Mouse (Mus musculus): ENCODE results near the gene Nacc2. TPM values are rescaled to one million over a fixed set of nuclear protein-coding genes. Genes with fewer than 3 reads are reported as not detected.
A peak's percentile ranks its signal among the peaks of the same experiment; 100 is the strongest.

Gene Nacc2
- polyA plus RNA-seq, 1 experiment from 2014 or later: 13.3 TPM

- whole genome bisulfite sequencing: 13% methylated on average over 6 of the region's 6 CpGs
- Histone ChIP-seq H3K27ac (ENCODE audit: low read length) (peak overlapping the region; percentile 93), H3K36me3 (ENCODE audit: control insufficient read depth, insufficient read depth) (no peaks in the 10 kb centered on the region; the same call in 1 of the 2 replicates), H3K4me3 (replicated peaks; ENCODE audit: low read length) (peak overlapping the region; percentile 89), H3K9me3 (ENCODE audit: control insufficient read depth, low read length) (no peaks in the 10 kb centered on the region), H3K27me3 (replicated peaks; ENCODE audit: control insufficient read depth, insufficient read depth, low read length) (no peaks in the 10 kb centered on the region), H3K4me1 (replicated peaks; ENCODE audit: control insufficient read depth, insufficient read depth, low read length) (peaks cover 18% of the 10 kb centered on the region), H3K4me2 (ENCODE audit: low read length) (peak overlapping the region; percentile 93), H3K9ac (replicated peaks; ENCODE audit: low read depth, low read length) (peak overlapping the region; percentile 91)
- peak; percentile 1; the same call in 1 of the 2 replicates for ATAC-seq
These were observed 17.9 kb upstream of the Nacc2 start for GRCm38 (mm10) chr2:26140903-26141302.

GRCm38 (mm10) chr2:26140292-26140819 is 17.3 kb upstream of the Nacc2 start:
- Histone ChIP-seq H3K4me2 (ENCODE audit: low read length) (peak overlapping the region; percentile 97), H3K9me3 (ENCODE audit: control insufficient read depth, low read length) (no peaks in the 10 kb centered on the region), H3K27me3 (replicated peaks; ENCODE audit: control insufficient read depth, insufficient read depth, low read length) (no peaks in the 10 kb centered on the region), H3K36me3 (ENCODE audit: control insufficient read depth, insufficient read depth) (no peaks in the 10 kb centered on the region; the same call in 1 of the 2 replicates), H3K4me1 (replicated peaks; ENCODE audit: control insufficient read depth, insufficient read depth, low read length) (peaks cover 18% of the 10 kb centered on the region), H3K9ac (replicated peaks; ENCODE audit: low read depth, low read length) (peak overlapping the region; percentile 91), H3K4me3 (replicated peaks; ENCODE audit: low read length) (peak overlapping the region; percentile 89), H3K27ac (ENCODE audit: low read length) (peak overlapping the region; percentile 93)
- 0% methylated on average over 60 of the region's 60 CpGs for WGBS
- ATAC-seq: peak; percentile 88

DNA sequence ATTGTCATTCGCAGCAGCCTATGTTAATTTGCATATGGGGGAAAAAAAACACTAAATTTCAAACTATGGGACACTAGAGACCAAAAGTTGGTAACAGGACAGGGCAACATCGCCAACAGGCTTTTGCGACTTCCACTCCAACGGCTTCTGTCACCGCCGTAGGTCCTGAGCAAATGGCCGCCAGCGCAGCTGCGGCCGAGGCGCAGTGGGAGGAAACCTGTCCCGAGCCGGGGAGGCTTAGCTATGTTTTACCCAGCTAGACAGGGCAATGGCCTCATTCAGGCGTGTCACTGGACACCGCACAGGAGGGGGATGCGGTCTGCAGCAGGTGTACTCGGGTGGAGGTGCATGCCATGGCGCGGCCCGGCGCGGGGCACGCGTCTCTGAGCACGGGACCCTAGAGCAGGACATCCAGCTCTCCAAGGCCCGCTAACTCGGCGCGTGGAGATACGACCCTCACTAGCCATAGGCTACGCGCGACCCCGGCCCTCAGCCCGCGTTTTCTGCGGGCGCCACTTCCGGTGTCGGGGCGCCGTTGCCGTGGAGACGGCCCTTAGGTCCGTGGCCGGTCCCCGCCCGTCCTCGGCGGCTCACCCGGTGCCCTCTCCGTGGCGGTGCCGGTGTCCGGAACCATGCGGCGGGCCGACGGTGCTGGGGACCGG is 16.7 kb upstream of the Nacc2 start:
- WGBS: under 1% methylated on average over 52 of the region's 60 CpGs
- no peaks in the 10 kb centered on the region for H3K9me3 ChIP-seq (ENCODE audit: control insufficient read depth, low read length)
- H3K9ac ChIP-seq (replicated peaks; ENCODE audit: low read depth, low read length): peak overlapping the region; percentile 91
- no peaks in the 10 kb centered on the region for H3K27me3 ChIP-seq (replicated peaks; ENCODE audit: control insufficient read depth, insufficient read depth, low read length)
- ATAC-seq: peak; percentile 66
- peak overlapping the region; percentile 89 for H3K4me3 ChIP-seq (replicated peaks; ENCODE audit: low read length)
- peak overlapping the region; percentile 97 for H3K4me2 ChIP-seq (ENCODE audit: low read length)
- no peaks in the 10 kb centered on the region; the same call in 1 of the 2 replicates for H3K36me3 ChIP-seq (ENCODE audit: control insufficient read depth, insufficient read depth)
- H3K4me1 ChIP-seq (replicated peaks; ENCODE audit: control insufficient read depth, insufficient read depth, low read length): peaks cover 18% of the 10 kb centered on the region
- H3K27ac ChIP-seq (ENCODE audit: low read length): peak overlapping the region; percentile 93

DNA sequence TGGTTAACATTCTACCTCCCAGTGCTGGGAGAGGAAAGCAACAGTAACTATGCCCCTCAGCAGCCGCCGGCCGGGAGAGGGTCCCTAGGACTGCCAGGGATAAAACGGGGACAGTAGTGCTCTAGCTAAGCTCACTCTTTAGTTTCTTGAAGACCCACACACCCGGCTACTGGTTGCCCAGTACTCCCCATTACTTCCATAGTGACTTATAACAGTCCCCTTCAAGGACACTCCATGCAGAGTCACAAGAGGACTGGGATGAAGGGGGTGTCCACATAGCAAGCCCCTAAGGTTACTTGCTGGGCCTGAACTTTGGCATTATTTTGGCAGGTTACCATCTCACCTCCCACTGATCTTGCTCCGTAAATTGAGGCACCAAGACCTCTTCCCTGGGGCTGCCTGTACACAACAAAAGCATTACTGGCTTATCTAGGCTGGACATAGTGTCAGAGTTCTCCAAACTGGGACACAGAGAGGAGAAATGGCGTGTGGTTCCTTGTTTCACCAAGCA is 16.1 kb upstream of the Nacc2 start:
- Histone ChIP-seq H3K4me2 (ENCODE audit: low read length) (peak overlapping the region; percentile 97), H3K9me3 (ENCODE audit: control insufficient read depth, low read length) (no peaks in the 10 kb centered on the region), H3K27ac (ENCODE audit: low read length) (peak overlapping the region; percentile 93), H3K4me1 (replicated peaks; ENCODE audit: control insufficient read depth, insufficient read depth, low read length) (peaks cover 18% of the 10 kb centered on the region), H3K27me3 (replicated peaks; ENCODE audit: control insufficient read depth, insufficient read depth, low read length) (no peaks in the 10 kb centered on the region), H3K36me3 (ENCODE audit: control insufficient read depth, insufficient read depth) (no peaks in the 10 kb centered on the region; the same call in 1 of the 2 replicates), H3K4me3 (replicated peaks; ENCODE audit: low read length) (peak overlapping the region; percentile 89), H3K9ac (replicated peaks; ENCODE audit: low read depth, low read length) (peak overlapping the region; percentile 91)
- ATAC-seq: no peak
- WGBS: 42% methylated on average over 7 of the region's 7 CpGs

GRCm38 (mm10) chr2:26138252-26139033 is 15.4 kb upstream of the Nacc2 start:
- H3K9ac ChIP-seq (replicated peaks; ENCODE audit: low read depth, low read length): no peak overlapping the region
- no peak for ATAC-seq
- no peak overlapping the region for H3K27ac ChIP-seq (ENCODE audit: low read length)
- no peaks in the 10 kb centered on the region for H3K27me3 ChIP-seq (replicated peaks; ENCODE audit: control insufficient read depth, insufficient read depth, low read length)
- no peak overlapping the region; the same call in 1 of the 2 replicates for H3K4me2 ChIP-seq (ENCODE audit: low read length)
- peaks cover 22% of the 10 kb centered on the region for H3K4me1 ChIP-seq (replicated peaks; ENCODE audit: control insufficient read depth, insufficient read depth, low read length)
- H3K9me3 ChIP-seq (ENCODE audit: control insufficient read depth, low read length): no peaks in the 10 kb centered on the region
- WGBS: 85% methylated on average over 31 of the region's 31 CpGs
- H3K4me3 ChIP-seq (replicated peaks; ENCODE audit: low read length): no peak overlapping the region
- no peaks in the 10 kb centered on the region; the same call in 1 of the 2 replicates for H3K36me3 ChIP-seq (ENCODE audit: control insufficient read depth, insufficient read depth)

DNA sequence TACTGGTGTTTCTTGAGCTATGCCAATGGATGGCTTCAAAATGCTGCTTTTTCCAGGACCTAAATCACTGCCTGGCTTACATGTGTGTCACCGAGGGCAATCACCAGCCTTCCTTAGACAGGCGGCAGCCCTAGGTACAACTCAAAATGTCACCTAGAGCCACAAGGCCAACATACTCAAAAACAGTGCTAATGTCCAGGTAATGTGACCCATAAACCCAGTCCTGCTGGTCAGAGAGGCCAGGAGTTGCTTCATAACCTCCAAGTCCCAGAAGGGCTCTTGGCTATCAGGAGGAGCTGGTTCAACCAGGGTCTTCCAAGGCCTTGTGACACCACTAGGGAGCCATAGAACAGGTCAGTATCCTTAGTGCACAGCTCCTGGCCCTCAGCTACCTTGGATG is 11.6 kb upstream of the Nacc2 start:
- no peak overlapping the region for H3K27ac ChIP-seq (ENCODE audit: low read length)
- WGBS: 94% methylated on average over 2 of the region's 2 CpGs
- H3K4me1 ChIP-seq (replicated peaks; ENCODE audit: control insufficient read depth, insufficient read depth, low read length): peaks cover 32% of the 10 kb centered on the region
- no peak overlapping the region for H3K4me3 ChIP-seq (replicated peaks; ENCODE audit: low read length)
- H3K36me3 ChIP-seq (ENCODE audit: control insufficient read depth, insufficient read depth): no peaks in the 10 kb centered on the region; the same call in 1 of the 2 replicates
- H3K4me2 ChIP-seq (ENCODE audit: low read length): no peak overlapping the region
- no peak overlapping the region for H3K9ac ChIP-seq (replicated peaks; ENCODE audit: low read depth, low read length)
- H3K27me3 ChIP-seq (replicated peaks; ENCODE audit: control insufficient read depth, insufficient read depth, low read length): no peaks in the 10 kb centered on the region
- no peak for ATAC-seq
- H3K9me3 ChIP-seq (ENCODE audit: control insufficient read depth, low read length): no peaks in the 10 kb centered on the region

DNA sequence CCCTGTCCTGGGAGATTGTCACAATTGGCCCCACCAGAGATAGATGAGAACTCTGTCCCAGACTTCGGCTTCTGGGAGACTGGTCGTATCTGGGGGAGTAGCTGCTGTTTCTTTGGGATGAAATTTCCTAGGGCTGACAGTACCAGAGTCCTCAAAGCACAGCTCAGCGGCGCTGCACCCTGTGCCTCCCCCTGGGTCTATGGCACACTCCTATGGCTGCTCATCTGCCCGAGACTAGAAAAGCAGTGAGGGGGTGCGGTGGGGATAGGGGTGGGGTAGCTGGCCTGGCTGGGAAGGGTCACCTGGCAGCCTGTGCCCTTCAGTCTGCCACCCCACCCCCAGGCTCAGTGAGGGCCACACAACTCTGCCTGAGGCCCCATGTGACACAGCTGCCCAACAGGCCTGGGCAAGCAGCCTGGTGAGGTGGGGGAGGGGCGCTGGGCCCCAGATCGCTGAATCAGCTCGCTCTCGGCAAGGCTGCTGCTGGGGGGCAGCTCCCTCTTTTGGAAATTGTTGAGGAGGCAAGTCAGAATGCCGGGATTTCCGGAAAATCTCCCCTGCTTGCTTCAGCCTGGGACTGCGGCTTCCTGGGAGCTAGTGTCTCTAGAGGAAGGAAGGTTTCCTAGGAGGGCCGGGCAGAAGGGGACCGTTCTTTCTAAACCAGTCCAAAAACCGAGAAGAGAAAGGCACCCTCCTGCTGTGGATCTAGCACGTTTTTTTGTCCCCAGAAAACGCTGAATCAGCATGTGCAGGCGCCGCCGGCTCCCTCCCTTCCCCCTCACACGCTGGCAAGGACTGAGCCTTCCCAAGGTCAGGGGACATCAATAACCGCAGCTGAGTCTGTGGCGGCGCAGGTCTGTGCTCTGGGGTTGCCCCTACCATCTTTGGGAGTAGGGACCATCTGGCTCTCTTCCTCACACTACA is 9.9 kb upstream of the Nacc2 start:
- H3K4me2 ChIP-seq (ENCODE audit: low read length): peak overlapping the region; percentile 59
- H3K27ac ChIP-seq (ENCODE audit: low read length): peak overlapping the region; percentile 80
- no peaks in the 10 kb centered on the region for H3K27me3 ChIP-seq (replicated peaks; ENCODE audit: control insufficient read depth, insufficient read depth, low read length)
- WGBS: 2% methylated on average over 25 of the region's 25 CpGs
- no peaks in the 10 kb centered on the region; the same call in 1 of the 2 replicates for H3K36me3 ChIP-seq (ENCODE audit: control insufficient read depth, insufficient read depth)
- peak overlapping the region; percentile 47 for H3K9ac ChIP-seq (replicated peaks; ENCODE audit: low read depth, low read length)
- peak overlapping the region; percentile 32 for H3K4me3 ChIP-seq (replicated peaks; ENCODE audit: low read length)
- no peaks in the 10 kb centered on the region for H3K9me3 ChIP-seq (ENCODE audit: control insufficient read depth, low read length)
- peak; percentile 82 for ATAC-seq
- H3K4me1 ChIP-seq (replicated peaks; ENCODE audit: control insufficient read depth, insufficient read depth, low read length): peaks cover 19% of the 10 kb centered on the region

GRCm38 (mm10) chr2:26131327-26131726 is 8.3 kb upstream of the Nacc2 start:
- Histone ChIP-seq H3K27me3 (replicated peaks; ENCODE audit: control insufficient read depth, insufficient read depth, low read length) (no peaks in the 10 kb centered on the region), H3K27ac (ENCODE audit: low read length) (no peak overlapping the region), H3K4me2 (ENCODE audit: low read length) (no peak overlapping the region), H3K9me3 (ENCODE audit: control insufficient read depth, low read length) (no peaks in the 10 kb centered on the region), H3K36me3 (ENCODE audit: control insufficient read depth, insufficient read depth) (no peaks in the 10 kb centered on the region), H3K4me1 (replicated peaks; ENCODE audit: control insufficient read depth, insufficient read depth, low read length) (peaks cover 19% of the 10 kb centered on the region), H3K9ac (replicated peaks; ENCODE audit: low read depth, low read length) (no peak overlapping the region), H3K4me3 (replicated peaks; ENCODE audit: low read length) (no peak overlapping the region)
- no peak for ATAC-seq
- 79% methylated on average over 2 of the region's 2 CpGs for WGBS

Data from forebrain, embryonic 16.5 days (tissue).